Comparison of ENCODE assay signal across 17 mouse cellular contexts in genomic region chr4:149912451-149912850, GRCm38 (mm10). TPM values are rescaled to one million over a fixed set of nuclear protein-coding genes. Genes with fewer than 3 reads are reported as not detected.
DNase-seq lines count a peak whose midpoint lies in the region; ATAC-seq lines count a peak whose summit lies in the region.
"Had no signal": no experiment of that assay in that cellular context is flagged by ENCODE, and none has a peak within 500 bp of the region (broad histone marks: within the 10 kb centered on the region; RNA-seq: fewer than 3 reads in every experiment).

No protein-coding gene starts in this region.

- H3K4me1 ChIP-seq in neural tube, embryonic 11.5 days (ENCODE audit: control insufficient read depth, insufficient read depth, low read length), result peaks cover 22% of the 10 kb centered on the region
- H3K4me1 ChIP-seq in neural tube, embryonic 15.5 days, result peaks cover 33% of the 10 kb centered on the region

- H3K4me3 ChIP-seq in neural tube, embryonic 11.5 days (ENCODE audit: low read depth, low read length), result no peak overlapping the region
- no peak overlapping the region for H3K4me3 ChIP-seq in neural tube, embryonic 15.5 days (replicated peaks)
- H3K4me3 ChIP-seq: intestine, embryonic 15.5 days; neural tube, embryonic 13.5 days had no signal

- H3K27me3 ChIP-seq in neural tube, embryonic 11.5 days (ENCODE audit: control insufficient read depth, insufficient read depth, low read length), result no peaks in the 10 kb centered on the region
- H3K27me3 ChIP-seq in neural tube, embryonic 15.5 days (replicated peaks), result no peaks in the 10 kb centered on the region
- H3K27me3 ChIP-seq: intestine, embryonic 15.5 days; neural tube, embryonic 13.5 days had no signal

- peak; percentile 40 for DNase-seq in neural tube, embryonic 11.5 days (ENCODE audit: low spot score)
- peak; percentile 47 for DNase-seq in induced T-regulatory cell, adult 2 months (ENCODE audit: low read depth)
- peak; percentile 37 to 60 for DNase-seq in thymus, postnatal 10 days (ENCODE audit: low spot score in 2 of 2)
- DNase-seq in urinary bladder, postnatal 14 days (ENCODE audit: low spot score), result no peak
- DNase-seq in cerebellum, adult 9-10 months, result no peak
- DNase-seq in left cerebral cortex, postnatal 4 days, result no peak
- DNase-seq: cerebellum, adult 9-11 months; gastrocnemius, postnatal 14 days; heart, postnatal 36 days; midbrain, embryonic 14.5 days; retina, postnatal 1 day had no signal

- no peak for ATAC-seq in neural tube, embryonic 11.5 days (ENCODE audit: insufficient read depth, low FRiP score, low TSS enrichment)
- ATAC-seq in neural tube, embryonic 15.5 days (ENCODE audit: low FRiP score), result no peak
- peak; percentile 49 for ATAC-seq in activated CD4-positive, CD25-positive, alpha-beta regulatory T cell, adult 4 months
- ATAC-seq: intestine, embryonic 15.5 days had no signal

- no peak overlapping the region for H3K9ac ChIP-seq in neural tube, embryonic 11.5 days (ENCODE audit: low read length)
- H3K9ac ChIP-seq in neural tube, embryonic 15.5 days (replicated peaks), result no peak overlapping the region
- H3K9ac ChIP-seq: intestine, embryonic 15.5 days; liver, embryonic 14.5 days; neural tube, embryonic 13.5 days had no signal

- intact Hi-C loops in left cerebral cortex, postnatal 4 days (cut with DNase I), result no loop called here

- no peak overlapping the region for H3K27ac ChIP-seq in neural tube, embryonic 11.5 days (ENCODE audit: low read depth, low read length)
- H3K27ac ChIP-seq in neural tube, embryonic 15.5 days (replicated peaks), result no peak overlapping the region
- H3K27ac ChIP-seq: intestine, embryonic 15.5 days; liver, embryonic 14.5 days; neural tube, embryonic 13.5 days had no signal

- H3K9me3 ChIP-seq in neural tube, embryonic 11.5 days (ENCODE audit: control insufficient read depth, low read length), result no peaks in the 10 kb centered on the region
- no peaks in the 10 kb centered on the region for H3K9me3 ChIP-seq in neural tube, embryonic 15.5 days (replicated peaks)
- H3K9me3 ChIP-seq: intestine, embryonic 15.5 days; neural tube, embryonic 13.5 days had no signal

- no peak overlapping the region for H3K4me2 ChIP-seq in neural tube, embryonic 11.5 days (ENCODE audit: low read depth)
- no peak overlapping the region for H3K4me2 ChIP-seq in neural tube, embryonic 15.5 days
- H3K4me2 ChIP-seq: heart, embryonic 11.5 days; intestine, embryonic 15.5 days; neural tube, embryonic 13.5 days had no signal

- 40% methylated on average over 4 of the region's 4 CpGs for WGBS in neural tube, embryonic 11.5 days
- WGBS in neural tube, embryonic 15.5 days, result 56% methylated on average over 4 of the region's 4 CpGs

- no peaks in the 10 kb centered on the region for H3K36me3 ChIP-seq in neural tube, embryonic 11.5 days (ENCODE audit: control insufficient read depth, insufficient read depth, low read length)
- H3K36me3 ChIP-seq in neural tube, embryonic 15.5 days, result no peaks in the 10 kb centered on the region
- H3K36me3 ChIP-seq: intestine, embryonic 15.5 days; neural tube, embryonic 13.5 days had no signal

RNA-seq across cellular contexts. Expression of gene Spsb1, which starts 42.4 kb away (rescaled TPM):
- 25.8 and 26.9 TPM in 2 replicates for polyA plus RNA-seq in neural tube, embryonic 11.5 days (2014; fragmentation: Nextera tagmentation; extraction: Ambion mirVana)
- polyA plus RNA-seq in neural tube, embryonic 15.5 days (2015; fragmentation: Nextera tagmentation; extraction: Ambion mirVana), result 7.7 and 9.8 TPM in 2 replicates
- 1 to 10 TPM; 4.0 to 6.3 TPM for polyA plus RNA-seq in activated CD4-positive, CD25-positive, alpha-beta regulatory T cell, adult 4 months (2017; shearing (Covaris generic))
- total RNA-seq in left cerebral cortex, postnatal 4 days (2021), result 10 to 100 TPM; 13.9 to 15.3 TPM

Comparison
In these comparisons a context has a peak if more than half of its experiments do, and no peak if none do; other contexts are left out.
1. DNase-seq: peak in neural tube, embryonic 11.5 days (single experiment), induced T-regulatory cell, adult 2 months (single experiment) and thymus, postnatal 10 days (2 of 2); none in urinary bladder, postnatal 14 days (single experiment), cerebellum, adult 9-10 months (single experiment) and left cerebral cortex, postnatal 4 days (single experiment).